Mouse (Mus musculus) stomach, embryonic 15.5 days (tissue): ENCODE data around the gene Gm42906. TPM values are rescaled to one million over a fixed set of nuclear protein-coding genes. Genes with fewer than 3 reads are reported as not detected.

Source experiments
- ATAC-seq: fragments of 200-750 bp; cut with Nextera tagmentation; 2 replicates; pipeline ENCODE4 v1.8.0; 2017; ENCODE audit warnings: low read depth, moderate number of reproducible peaks, moderate TSS enrichment; ENCODE audit not compliant: insufficient read depth, low FRiP score
- H3K27ac ChIP-seq: fragments of 300-500 bp; sonication (generic); 2 replicates; pipeline ENCODE4 v1.5.1; 2015; ENCODE audit warnings: mild to moderate bottlenecking, inconsistent platforms
- H3K27me3 ChIP-seq: fragments of 300-500 bp; sonication (generic); replicated peaks from 2 replicates; pipeline ENCODE4 v1.6.1; 2015; ENCODE audit warnings: inconsistent platforms
- H3K36me3 ChIP-seq: fragments of 300-500 bp; sonication (generic); 2 replicates; pipeline ENCODE4 v1.6.1; 2015; ENCODE audit warnings: inconsistent platforms
- H3K4me1 ChIP-seq: fragments of 300-500 bp; sonication (generic); 2 replicates; pipeline ENCODE4 v1.6.1; 2015; ENCODE audit warnings: inconsistent platforms
- H3K4me2 ChIP-seq: fragments of 300-500 bp; sonication (generic); 2 replicates; pipeline ENCODE4 v1.6.1; 2015; ENCODE audit warnings: mild to moderate bottlenecking, inconsistent platforms
- H3K4me3 ChIP-seq: fragments of 300-500 bp; sonication (generic); replicated peaks from 2 replicates; pipeline ENCODE4 v1.5.1; 2015; ENCODE audit warnings: inconsistent platforms
- H3K9ac ChIP-seq: fragments of 300-500 bp; sonication (generic); 2 replicates; pipeline ENCODE4 v1.6.1; 2015; ENCODE audit warnings: inconsistent platforms
- H3K9me3 ChIP-seq: fragments of 300-500 bp; sonication (generic); 2 replicates; pipeline ENCODE4 v1.6.1; 2016; ENCODE audit warnings: inconsistent platforms
- WGBS: fragments of 180-500 bp; shearing (Covaris S2); methylation state at CpG from one replicate; pipeline ENCODE4 v1.1.7; 2015; 5-methylcytosine and 5-hydroxymethylcytosine counted together
- polyA plus RNA-seq: library from polyadenylated mRNA; unstranded; fragments of >200 nt; fragmentation: Nextera tagmentation; extraction: Ambion mirVana; gene quantifications from 2 replicates; pipeline ENCODE4 v1.2.1, GENCODE M21; 2015

The Gm42906 gene
- polyA plus RNA-seq, 1 experiment from 2014 or later: not detected

GRCm38 (mm10) chr5:151175897-151176313 lies 252.1 kb downstream of the Gm42906 start:
- no peak overlapping the region for H3K4me3 ChIP-seq
- H3K4me1 ChIP-seq: peaks cover 11% of the 10 kb centered on the region; the same call in 1 of the 2 replicates
- no peaks in the 10 kb centered on the region for H3K27me3 ChIP-seq
- peak; percentile 88 for ATAC-seq
- H3K36me3 ChIP-seq: no peaks in the 10 kb centered on the region
- no peaks in the 10 kb centered on the region for H3K9me3 ChIP-seq
- WGBS: 44% methylated on average over 4 of the region's 4 CpGs
- no peak overlapping the region for H3K4me2 ChIP-seq
- H3K27ac ChIP-seq: peak overlapping the region; percentile 68
- no peak overlapping the region for H3K9ac ChIP-seq

- Histone ChIP-seq H3K27ac (no peak overlapping the region; the same call in 1 of the 2 replicates), H3K27me3 (no peaks in the 10 kb centered on the region), H3K4me3 (no peak overlapping the region), H3K9me3 (no peaks in the 10 kb centered on the region), H3K4me2 (no peak overlapping the region), H3K36me3 (no peaks in the 10 kb centered on the region), H3K9ac (no peak overlapping the region), H3K4me1 (peaks cover 11% of the 10 kb centered on the region; the same call in 1 of the 2 replicates)
- 61% methylated on average over 7 of the region's 7 CpGs for WGBS
- no peak for ATAC-seq
These were observed 253.2 kb downstream of the Gm42906 start for GRCm38 (mm10) chr5:151174485-151175460.

GRCm38 (mm10) chr5:151173774-151174173 lies 254.2 kb downstream of the Gm42906 start:
- Histone ChIP-seq H3K36me3 (no peaks in the 10 kb centered on the region), H3K9ac (no peak overlapping the region), H3K27ac (no peak overlapping the region), H3K4me1 (peaks cover 11% of the 10 kb centered on the region; the same call in 1 of the 2 replicates), H3K27me3 (no peaks in the 10 kb centered on the region), H3K4me3 (no peak overlapping the region), H3K9me3 (no peaks in the 10 kb centered on the region), H3K4me2 (no peak overlapping the region)
- no peak for ATAC-seq
- 78% methylated on average over 1 of the region's 1 CpGs for WGBS

DNA sequence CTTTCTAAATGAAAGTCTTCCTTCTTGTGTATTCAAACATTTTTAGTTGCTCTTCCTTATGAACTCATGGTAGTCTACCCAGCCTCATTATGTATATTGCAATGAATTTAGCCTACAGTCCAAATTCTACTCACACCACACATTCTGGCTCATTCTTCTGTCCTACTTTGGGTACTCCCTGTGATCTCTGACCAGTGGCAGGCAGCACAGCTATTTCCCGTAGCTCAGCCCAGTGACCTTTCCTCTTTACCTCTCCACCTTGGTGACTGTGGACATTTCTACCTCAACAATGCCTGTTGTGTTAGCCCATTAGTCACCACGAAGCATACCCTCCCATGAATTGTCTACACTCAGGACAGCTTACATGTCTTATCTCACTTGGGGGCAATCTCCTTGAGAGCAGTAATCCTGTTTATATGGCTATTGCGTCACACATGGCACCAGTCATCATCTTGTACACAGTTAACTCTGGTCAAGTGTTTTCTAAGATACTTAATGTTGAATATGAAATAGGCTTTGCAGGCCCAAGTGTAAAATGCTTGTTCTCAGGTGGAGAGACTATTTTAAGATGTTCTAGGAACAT lies 257.7 kb downstream of the Gm42906 start:
- no peak overlapping the region for H3K9ac ChIP-seq
- no peak overlapping the region for H3K4me2 ChIP-seq
- H3K27me3 ChIP-seq: no peaks in the 10 kb centered on the region
- no peaks in the 10 kb centered on the region for H3K36me3 ChIP-seq
- no peak overlapping the region for H3K27ac ChIP-seq
- no peak for ATAC-seq
- H3K9me3 ChIP-seq: no peaks in the 10 kb centered on the region
- peaks cover 20% of the 10 kb centered on the region for H3K4me1 ChIP-seq
- WGBS: 81% methylated on average over 3 of the region's 3 CpGs
- no peak overlapping the region for H3K4me3 ChIP-seq

DNA sequence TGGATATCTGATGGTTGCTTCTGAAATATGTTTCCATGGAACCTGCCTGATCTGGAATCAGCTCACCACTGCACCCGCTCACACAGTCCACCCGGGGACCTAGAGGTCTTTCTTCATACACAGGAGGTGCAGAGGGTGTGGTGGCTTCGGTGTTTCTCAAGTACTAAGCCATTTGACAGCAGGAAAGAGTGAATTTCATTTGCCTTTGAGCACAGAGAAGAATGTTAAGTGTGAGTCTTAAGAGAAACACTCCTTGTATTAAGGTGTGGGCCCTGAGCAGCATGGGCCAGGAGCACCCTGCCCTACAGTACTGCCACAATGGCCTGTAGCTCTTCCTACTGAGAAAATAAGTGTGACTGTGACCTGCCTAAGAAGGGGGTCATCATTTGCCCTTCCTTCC lies 259.8 kb downstream of the Gm42906 start:
- no peak for ATAC-seq
- no peaks in the 10 kb centered on the region for H3K36me3 ChIP-seq
- no peak overlapping the region for H3K4me2 ChIP-seq
- 73% methylated on average over 3 of the region's 3 CpGs for WGBS
- no peaks in the 10 kb centered on the region for H3K9me3 ChIP-seq
- H3K27me3 ChIP-seq: no peaks in the 10 kb centered on the region
- H3K27ac ChIP-seq: 0 out of 2 replicates have a peak overlapping the region, but pooled peaks have one; percentile 21
- H3K4me1 ChIP-seq: peaks cover 15% of the 10 kb centered on the region
- H3K4me3 ChIP-seq: no peak overlapping the region
- no peak overlapping the region for H3K9ac ChIP-seq

DNA sequence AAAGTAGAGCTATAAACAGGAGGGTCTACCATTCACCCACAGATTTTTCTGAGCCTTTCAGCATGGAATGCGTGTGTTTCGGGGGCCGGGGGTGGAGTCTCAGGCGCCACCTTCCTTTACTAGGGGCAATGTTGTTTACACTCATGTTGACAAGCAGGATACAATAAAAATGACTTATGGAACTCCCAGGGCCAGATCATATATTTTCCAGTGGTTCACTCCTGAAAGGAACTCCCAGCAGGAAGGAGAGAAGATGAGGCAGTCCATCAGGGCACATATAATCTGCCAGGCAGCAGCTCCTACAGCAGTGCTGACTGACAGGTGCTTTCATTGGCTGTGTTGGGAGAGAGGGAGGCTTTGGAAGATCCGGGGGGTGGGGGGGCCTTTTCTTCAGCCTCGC lies 260.3 kb downstream of the Gm42906 start:
- Histone ChIP-seq H3K9me3 (no peaks in the 10 kb centered on the region), H3K4me2 (no peak overlapping the region), H3K36me3 (no peaks in the 10 kb centered on the region), H3K27me3 (no peaks in the 10 kb centered on the region), H3K9ac (no peak overlapping the region), H3K4me3 (no peak overlapping the region), H3K27ac (no peak overlapping the region), H3K4me1 (peaks cover 15% of the 10 kb centered on the region)
- no peak for ATAC-seq
- WGBS: 50% methylated on average over 6 of the region's 6 CpGs

- WGBS: 73% methylated on average over 5 of the region's 5 CpGs
- Histone ChIP-seq H3K27me3 (no peaks in the 10 kb centered on the region), H3K4me2 (no peak overlapping the region), H3K9me3 (no peaks in the 10 kb centered on the region), H3K4me1 (peaks cover 15% of the 10 kb centered on the region), H3K9ac (no peak overlapping the region), H3K4me3 (no peak overlapping the region), H3K27ac (no peak overlapping the region), H3K36me3 (no peaks in the 10 kb centered on the region)
- ATAC-seq: no peak
These were observed 261.7 kb downstream of the Gm42906 start for GRCm38 (mm10) chr5:151166266-151166665.

DNA sequence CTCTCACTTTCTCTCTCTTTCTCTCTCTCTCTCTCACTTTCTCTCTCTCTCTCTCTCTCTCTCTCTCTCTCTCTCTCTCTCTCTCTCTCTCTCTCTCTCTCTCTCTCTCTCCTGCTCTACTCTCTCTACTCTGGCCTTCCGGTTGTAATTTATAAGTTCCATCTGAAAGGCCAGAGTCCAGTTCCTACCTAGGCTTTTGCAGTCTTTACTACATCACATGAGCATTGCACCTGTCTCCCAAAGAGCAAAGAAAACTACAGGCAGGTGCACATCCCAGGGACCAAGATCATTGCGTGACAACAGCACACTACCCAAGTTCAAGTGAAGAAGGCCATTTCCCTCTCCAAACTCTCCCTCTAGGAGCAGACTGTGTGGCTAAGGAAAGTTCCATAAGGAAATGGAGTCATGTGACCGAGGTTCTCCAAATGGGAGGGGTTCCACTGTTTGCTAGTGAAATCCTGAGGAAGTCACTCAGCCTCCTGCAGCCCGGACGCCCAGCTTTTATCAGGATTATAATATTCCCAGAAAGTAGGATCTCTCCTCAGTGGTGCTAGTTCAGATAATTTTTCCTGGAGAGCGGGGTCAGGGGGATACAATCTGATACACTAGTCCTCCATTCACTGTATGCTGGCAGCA lies 262.5 kb downstream of the Gm42906 start:
- WGBS: 74% methylated on average over 6 of the region's 6 CpGs
- 0 out of 2 replicates have a peak, but pooled peaks have one; percentile 8 for ATAC-seq

GRCm38 (mm10) chr5:151164815-151165214 lies 263.1 kb downstream of the Gm42906 start:
- no peak for ATAC-seq
- Histone ChIP-seq H3K27ac (peak overlapping the region; percentile 1; the same call in 1 of the 2 replicates), H3K9ac (no peak overlapping the region), H3K36me3 (no peaks in the 10 kb centered on the region), H3K4me2 (no peak overlapping the region), H3K27me3 (no peaks in the 10 kb centered on the region), H3K4me3 (no peak overlapping the region), H3K4me1 (peaks cover 15% of the 10 kb centered on the region), H3K9me3 (no peaks in the 10 kb centered on the region)
- WGBS: 56% methylated on average over 4 of the region's 4 CpGs

More for the DNA sequence above, 262.5 kb downstream of the Gm42906 start:
- Histone ChIP-seq H3K4me1 (peaks cover 15% of the 10 kb centered on the region), H3K4me2 (no peak overlapping the region), H3K9me3 (no peaks in the 10 kb centered on the region), H3K27ac (no peak overlapping the region), H3K4me3 (no peak overlapping the region), H3K27me3 (no peaks in the 10 kb centered on the region), H3K36me3 (no peaks in the 10 kb centered on the region), H3K9ac (no peak overlapping the region)

DNA sequence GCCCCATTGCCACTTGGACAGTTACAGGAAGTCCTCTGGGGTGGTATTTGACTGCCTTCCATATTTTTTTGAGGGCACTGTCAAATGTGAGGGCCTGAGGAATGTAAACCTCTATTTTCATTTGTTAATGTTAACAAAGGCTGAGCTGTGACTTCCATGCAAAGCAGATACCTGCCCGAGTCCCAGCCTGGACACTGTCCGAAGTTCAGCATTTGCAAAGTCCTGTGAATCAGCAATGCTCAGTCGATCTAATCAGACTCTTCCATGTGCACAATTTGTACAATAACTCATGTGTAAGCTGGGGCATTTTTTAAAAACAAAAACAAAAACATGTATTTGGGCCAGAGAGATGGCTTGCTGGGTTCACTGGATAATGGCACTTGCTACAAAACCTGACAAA lies 265.3 kb downstream of the Gm42906 start:
- no peaks in the 10 kb centered on the region for H3K27me3 ChIP-seq
- H3K4me3 ChIP-seq: no peak overlapping the region
- no peaks in the 10 kb centered on the region for H3K9me3 ChIP-seq
- no peak overlapping the region for H3K4me2 ChIP-seq
- ATAC-seq: no peak
- no peak overlapping the region for H3K27ac ChIP-seq
- WGBS: 84% methylated on average over 3 of the region's 3 CpGs
- no peaks in the 10 kb centered on the region for H3K36me3 ChIP-seq
- H3K4me1 ChIP-seq: peaks cover 7% of the 10 kb centered on the region; the same call in 1 of the 2 replicates
- H3K9ac ChIP-seq: no peak overlapping the region

DNA sequence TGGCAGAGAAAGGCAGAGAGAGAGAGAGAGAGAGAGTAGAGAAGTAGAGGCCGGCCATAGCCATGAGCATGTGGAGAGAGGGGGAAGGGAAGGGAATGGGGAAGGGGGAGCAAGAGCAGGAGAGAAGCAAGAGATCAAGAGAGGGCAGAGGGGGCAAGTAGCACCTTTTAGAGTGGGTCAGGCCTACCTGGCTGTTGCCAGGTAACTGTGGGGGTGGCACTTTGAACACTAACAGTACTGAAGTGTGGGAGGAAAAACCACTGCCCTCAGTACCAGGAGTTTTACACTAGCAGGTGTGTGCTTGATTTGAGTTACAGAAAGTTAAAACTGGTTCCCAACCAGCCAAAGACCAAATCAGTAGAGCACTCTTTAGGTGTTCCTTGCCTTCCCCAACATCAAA lies 272.7 kb downstream of the Gm42906 start:
- 0 out of 2 replicates have a peak, but pooled peaks have one; percentile 18 for ATAC-seq
- no peak overlapping the region for H3K27ac ChIP-seq
- 65% methylated on average over 1 of the region's 1 CpGs for WGBS

More for the DNA sequence above, 272.7 kb downstream of the Gm42906 start:
- Histone ChIP-seq H3K4me3 (no peak overlapping the region), H3K27me3 (no peaks in the 10 kb centered on the region), H3K9me3 (no peaks in the 10 kb centered on the region), H3K4me1 (peaks cover 9% of the 10 kb centered on the region; the same call in 1 of the 2 replicates), H3K9ac (no peak overlapping the region), H3K4me2 (no peak overlapping the region), H3K36me3 (no peaks in the 10 kb centered on the region)
